Mouse (Mus musculus) spleen, adult 12 weeks (tissue): Measurements from ENCODE around the gene Pikfyve.
"Not testable (repeated sequence)": the region's sequence is repeated elsewhere in the genome, so short reads cannot be mapped to it uniquely, and the experiment has no call there.

Experiments
- DNase-seq: peaks from one replicate; pipeline ENCODE4 v3.0.0; 2022; ENCODE audit warnings: low spot score

The Pikfyve gene

GRCm38 (mm10) chr1:65185524-65186205 is 818 bp upstream of the Pikfyve start:
- no peak for DNase-seq

GRCm38 (mm10) chr1:65187074-65187430 is 569 bp downstream of the Pikfyve start:
- no peak for DNase-seq

GRCm38 (mm10) chr1:65190172-65190571 is 3.7 kb downstream of the Pikfyve start:
- DNase-seq: no peak

- no peak for DNase-seq
Observed at GRCm38 (mm10) chr1:65193226-65193625, 6.7 kb downstream of the Pikfyve start.

- DNase-seq: no peak
Observed at GRCm38 (mm10) chr1:65198425-65198824, 11.9 kb downstream of the Pikfyve start.

GRCm38 (mm10) chr1:65198861-65199260 is 12.4 kb downstream of the Pikfyve start:
- DNase-seq: no peak

- DNase-seq: no peak
Observed at GRCm38 (mm10) chr1:65204299-65204698, 17.8 kb downstream of the Pikfyve start.

GRCm38 (mm10) chr1:65213214-65213613 is 26.7 kb downstream of the Pikfyve start:
- DNase-seq: no peak

- no peak for DNase-seq
Observed at GRCm38 (mm10) chr1:65217567-65217966, 31.1 kb downstream of the Pikfyve start.

GRCm38 (mm10) chr1:65217972-65218371 is 31.5 kb downstream of the Pikfyve start:
- no peak for DNase-seq

- DNase-seq: no peak
Observed at GRCm38 (mm10) chr1:65223654-65224053, 37.2 kb downstream of the Pikfyve start.

GRCm38 (mm10) chr1:65227681-65228080 is 41.2 kb downstream of the Pikfyve start:
- no peak for DNase-seq

GRCm38 (mm10) chr1:65229768-65230167 is 43.3 kb downstream of the Pikfyve start:
- DNase-seq: not testable (repeated sequence)

- DNase-seq: no peak
Observed at GRCm38 (mm10) chr1:65230566-65230965, 44.1 kb downstream of the Pikfyve start.

GRCm38 (mm10) chr1:65237712-65238111 is 51.2 kb downstream of the Pikfyve start:
- DNase-seq: no peak

- no peak for DNase-seq
Observed at GRCm38 (mm10) chr1:65245637-65246036, 59.2 kb downstream of the Pikfyve start.

- DNase-seq: no peak
Observed at GRCm38 (mm10) chr1:65280461-65280860, 94.0 kb downstream of the Pikfyve start.

GRCm38 (mm10) chr1:65281756-65282155 is 95.3 kb downstream of the Pikfyve start, which contains the start of gene Pth2r:
Gene Pth2r, plus strand, starts transcription at chr1:65282056.
- no peak for DNase-seq

GRCm38 (mm10) chr1:65282766-65283165 is 96.3 kb downstream of the Pikfyve start:
- no peak for DNase-seq

GRCm38 (mm10) chr1:65308476-65308875 is 122.0 kb downstream of the Pikfyve start:
- DNase-seq: no peak

- no peak for DNase-seq
Observed at GRCm38 (mm10) chr1:65311214-65311933, 124.9 kb downstream of the Pikfyve start.

- no peak for DNase-seq
Observed at GRCm38 (mm10) chr1:65312118-65312517, 125.6 kb downstream of the Pikfyve start.

- DNase-seq: no peak
Observed at GRCm38 (mm10) chr1:65312896-65313295, 126.4 kb downstream of the Pikfyve start.
